Mouse (Mus musculus): ENCODE measurements around the gene Ssr2.

Gene Ssr2

DNA sequence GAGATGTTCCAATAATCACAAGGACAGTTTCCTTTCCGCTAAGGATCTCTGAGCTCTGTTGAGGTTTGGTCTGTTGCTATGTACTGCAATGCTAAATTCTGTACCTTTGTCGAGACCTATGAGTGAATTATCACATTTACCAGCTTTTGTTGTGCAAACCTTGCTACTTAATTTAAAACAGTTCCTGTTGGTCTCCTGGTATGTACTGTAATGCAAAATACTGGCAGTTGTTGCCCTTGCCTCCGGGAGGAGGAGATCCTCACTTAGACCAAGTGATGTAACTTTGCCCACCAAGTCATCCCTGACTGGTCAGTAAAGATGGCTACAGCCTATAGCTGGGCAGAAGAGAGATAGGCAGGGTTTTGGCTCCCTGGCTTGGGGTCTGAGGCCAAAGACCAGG lies at the start of gene Ssr2:
Gene Ssr2 (plus strand): TSS at position 337 of the 400 bp plus-strand sequence.
- CTCF ChIA-PET, result no interaction called here

- CTCF ChIA-PET, result interaction anchor here (0.6 to 1.7 kb wide), 8 partner anchors 20 to 178 kb away, joined by 3 to 6 read pairs (median 3); no protein-coding TSS in a partner anchor
Measured at GRCm38 (mm10) chr3:88526157-88527131, 49.2 kb upstream of the Ssr2 start.

GRCm38 (mm10) chr3:88527565-88527964 lies 48.1 kb upstream of the Ssr2 start:
- CTCF ChIA-PET, result no interaction called here

- CTCF ChIA-PET, result interaction anchor here (0.7 kb wide), 1 partner anchor 42 kb away, joined by 10 read pairs; no protein-coding TSS in a partner anchor
Measured at GRCm38 (mm10) chr3:88528646-88529045, 47.0 kb upstream of the Ssr2 start.

DNA sequence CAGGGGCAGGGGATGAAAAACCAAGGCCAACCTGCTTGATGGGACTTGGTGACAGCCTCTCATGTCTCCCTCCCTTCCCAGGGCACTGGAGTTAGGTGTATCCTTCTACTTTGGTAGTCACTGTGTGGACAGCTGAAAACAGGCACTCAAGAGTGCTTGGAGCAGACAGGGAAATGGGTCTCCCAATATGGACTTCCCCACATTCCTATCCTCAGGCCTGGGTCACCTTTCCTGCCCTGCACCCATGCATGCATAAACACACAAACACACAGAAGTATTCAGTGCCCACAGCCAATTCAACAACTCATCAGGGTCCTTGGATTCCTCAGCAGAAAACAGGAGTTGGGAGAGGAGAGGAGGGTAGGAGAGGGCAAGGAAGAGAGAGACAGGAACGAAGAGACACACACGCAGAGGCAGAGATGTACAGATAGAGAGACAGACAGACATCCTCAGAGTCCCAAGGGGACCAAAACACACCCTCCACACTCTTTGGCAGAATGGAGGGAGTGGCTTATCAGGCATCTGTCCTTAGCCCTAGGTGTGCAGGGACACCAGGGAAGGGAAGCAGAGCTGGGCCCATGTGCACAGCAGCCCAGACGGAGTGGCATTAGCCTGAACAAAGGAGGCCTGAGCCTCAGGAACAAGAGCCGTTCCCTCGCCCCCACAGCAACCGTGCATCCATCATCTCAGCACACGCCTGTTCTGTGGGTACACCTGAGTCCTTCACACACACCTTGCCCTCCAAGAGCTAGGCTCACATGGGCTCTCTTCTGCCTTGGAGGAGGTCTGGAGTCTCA lies 46.3 kb upstream of the Ssr2 start:
- CTCF ChIA-PET, result no interaction called here

- CTCF ChIA-PET, result interaction anchor here (0.6 to 0.7 kb wide), 2 partner anchors 8 to 11 kb away, joined by 3 to 7 read pairs; no protein-coding TSS in a partner anchor
Measured at GRCm38 (mm10) chr3:88530082-88530864, 45.4 kb upstream of the Ssr2 start.

GRCm38 (mm10) chr3:88531348-88532298 lies 44.1 kb upstream of the Ssr2 start:
- CTCF ChIA-PET, result interaction anchor here (0.5 to 0.7 kb wide), 5 partner anchors 12 to 255 kb away, joined by 3 to 8 read pairs (median 3); partner anchors contain the start of genes Sema4a and Slc25a44

GRCm38 (mm10) chr3:88532299-88532674 lies 43.4 kb upstream of the Ssr2 start, which contains the start of gene Mex3a:
Mex3a (plus strand) TSS chr3:88532395.
- CTCF ChIA-PET, result interaction anchor here (0.5 to 0.7 kb wide), 4 partner anchors 11 to 126 kb away, joined by 3 to 8 read pairs (median 4); partner anchors contain the start of genes Sema4a and Slc25a44

- CTCF ChIA-PET, result interaction anchor here (0.6 kb wide), 1 partner anchor 24 kb away, joined by 4 read pairs; no protein-coding TSS in a partner anchor
Measured at GRCm38 (mm10) chr3:88532689-88533511, 42.8 kb upstream of the Ssr2 start.

- CTCF ChIA-PET, result interaction anchor here (0.6 kb wide), 1 partner anchor 25 kb away, joined by 4 read pairs; no protein-coding TSS in a partner anchor
Measured at GRCm38 (mm10) chr3:88533706-88534105, 42.0 kb upstream of the Ssr2 start.

DNA sequence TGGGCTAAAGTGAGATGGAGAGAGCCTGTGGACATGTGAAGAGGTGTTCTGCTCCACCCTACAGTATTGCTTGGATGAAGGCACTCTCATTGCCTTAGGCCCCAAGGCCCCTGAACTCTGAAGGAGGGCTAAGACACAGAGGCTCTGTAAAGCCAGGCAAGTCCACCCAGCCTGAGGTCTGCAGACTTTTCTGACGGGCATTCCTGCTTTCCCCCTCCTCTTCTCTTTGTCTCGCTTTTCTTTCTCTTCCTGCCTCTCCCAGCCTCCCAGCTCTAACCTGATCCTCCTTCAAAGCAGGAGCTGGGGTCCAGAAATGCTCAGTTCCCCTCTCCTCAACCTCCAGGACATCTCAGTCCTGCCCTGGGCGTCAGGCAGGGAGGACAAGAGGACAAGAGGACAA lies 40.7 kb upstream of the Ssr2 start:
- CTCF ChIA-PET, result no interaction called here

- CTCF ChIA-PET, result interaction anchor here (0.5 kb wide), 1 partner anchor 549 kb away, joined by 3 read pairs; no protein-coding TSS in a partner anchor
Measured at GRCm38 (mm10) chr3:88535527-88535926, 40.1 kb upstream of the Ssr2 start.

GRCm38 (mm10) chr3:88536103-88536930 lies 39.4 kb upstream of the Ssr2 start:
- CTCF ChIA-PET, result interaction anchor here (0.5 kb wide), 1 partner anchor 550 kb away, joined by 3 read pairs; no protein-coding TSS in a partner anchor

DNA sequence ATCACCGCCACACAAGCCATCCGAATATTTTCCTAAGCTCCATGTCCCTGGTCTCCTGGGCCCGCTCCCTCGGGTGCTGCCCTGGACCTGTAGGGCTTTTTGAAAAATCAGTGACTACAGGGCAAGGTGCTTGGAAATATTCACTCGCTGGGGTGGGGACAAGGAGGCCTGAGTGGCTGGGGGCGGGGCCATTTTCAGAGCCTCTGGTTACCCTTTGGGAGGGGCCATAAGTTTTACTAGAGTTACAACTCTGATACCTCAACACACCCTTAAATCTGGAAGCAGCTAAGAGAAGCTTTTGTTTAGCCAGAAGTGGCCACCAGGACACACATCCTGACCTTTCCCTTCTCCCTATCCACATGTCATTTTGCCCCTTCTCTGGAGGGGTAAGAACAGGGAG lies 38.5 kb upstream of the Ssr2 start:
- CTCF ChIA-PET, result no interaction called here

DNA sequence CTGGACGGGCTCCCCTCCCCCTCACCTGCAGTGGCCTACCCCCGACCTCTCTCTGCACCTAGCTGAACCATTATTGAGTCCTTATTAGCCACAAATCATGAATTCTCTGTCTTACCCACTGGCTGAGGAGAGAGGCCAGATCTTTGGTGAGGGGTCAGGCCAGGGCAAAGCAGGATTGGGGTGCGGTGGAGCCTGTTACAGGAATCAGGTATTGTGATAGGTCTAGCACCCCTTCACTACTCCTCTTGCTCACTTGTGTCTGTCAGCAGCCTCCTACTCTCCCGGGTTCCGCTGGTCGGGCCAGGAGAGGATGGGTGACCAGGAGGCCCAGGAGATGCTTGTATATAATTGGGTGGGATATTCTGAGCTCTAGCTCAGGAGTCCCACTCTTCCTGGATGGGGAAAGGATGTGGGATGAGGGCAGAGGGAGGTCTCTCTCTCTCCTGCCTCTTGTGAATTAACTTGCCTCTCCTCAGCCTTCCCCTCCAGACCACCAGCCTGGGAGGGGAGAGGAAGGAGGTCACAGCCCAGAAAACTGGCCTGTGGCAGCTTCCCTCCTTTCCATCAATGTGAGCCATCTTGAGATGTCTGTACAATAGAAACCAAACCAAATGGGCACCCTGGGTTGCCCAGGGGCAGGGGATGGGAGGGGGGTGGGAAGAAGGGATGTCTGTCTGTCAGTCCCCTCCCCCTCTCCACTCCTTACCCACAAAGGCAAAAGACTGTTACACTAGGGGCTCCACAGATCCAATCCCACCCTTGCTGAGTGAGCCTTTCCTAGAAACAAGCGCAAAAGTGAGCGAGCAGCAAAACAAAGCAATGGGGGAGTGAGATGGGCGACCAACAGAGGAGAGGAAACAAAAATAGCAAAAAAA lies 37.2 kb upstream of the Ssr2 start:
- CTCF ChIA-PET, result no interaction called here

- CTCF ChIA-PET, result no interaction called here
Measured at GRCm38 (mm10) chr3:88539397-88539796, 36.3 kb upstream of the Ssr2 start.

- CTCF ChIA-PET, result no interaction called here
Measured at GRCm38 (mm10) chr3:88540085-88540484, 35.6 kb upstream of the Ssr2 start.
